Mouse (Mus musculus): ENCODE measurements around the gene Themis.

DNA sequence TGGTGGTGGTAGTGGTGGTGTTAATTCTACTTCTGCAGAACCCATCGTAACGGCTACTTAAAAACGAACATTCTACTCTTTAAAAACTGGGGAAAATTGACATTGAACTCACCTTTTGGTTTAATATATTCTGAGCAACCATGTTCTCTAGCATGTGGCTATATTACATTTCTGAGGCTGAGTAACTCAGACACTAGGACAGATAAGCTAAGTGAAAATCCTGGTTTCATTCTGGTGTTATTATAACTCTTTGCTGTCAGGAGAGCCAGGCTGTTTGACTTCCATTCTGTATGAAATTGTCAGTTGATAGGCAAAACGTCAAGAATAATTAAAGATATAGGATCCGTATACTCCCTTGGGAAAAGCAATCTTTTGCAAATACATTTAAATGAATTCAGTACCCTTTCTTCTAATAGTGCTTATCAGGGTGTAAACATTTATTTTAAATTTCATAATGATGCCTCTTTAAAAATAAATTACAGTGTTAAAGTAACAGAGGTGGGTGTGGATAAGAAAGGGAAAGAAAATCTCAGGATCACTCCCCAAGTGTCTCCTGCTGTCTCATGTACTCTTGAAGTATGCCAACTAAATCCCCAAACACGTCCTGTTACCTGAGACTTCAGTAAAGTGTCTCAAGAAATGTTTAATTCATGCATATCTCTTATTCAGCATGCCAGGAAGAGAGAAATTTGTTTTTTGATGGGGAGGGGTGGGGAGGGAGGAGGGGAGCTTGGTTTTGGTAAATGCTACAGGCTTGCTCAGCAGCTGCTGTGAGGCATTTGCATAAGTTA is 18.9 kb upstream of the Themis start:
- no peak for TF ChIP-seq CTCF (IDR thresholded peaks at IDR 0.05; ENCODE audit: low read depth, low read length)
- no peak for TF ChIP-seq GATA1 (IDR thresholded peaks at IDR 0.05; ENCODE audit: borderline replicate concordance, low read length)
- no peak for TF ChIP-seq TAL1 (conservative IDR thresholded peaks at IDR 0.05; ENCODE audit: low read depth, low read length)

All from G1E (cell line).